Mouse (Mus musculus) limb, embryonic 12.5 days (tissue): ENCODE data around the gene Dtl. TPM values are rescaled to one million over a fixed set of nuclear protein-coding genes. Genes with fewer than 3 reads are reported as not detected.

Source experiments
- ATAC-seq: fragments of 200-750 bp; cut with Nextera tagmentation; 2 replicates; pipeline ENCODE4 v1.8.0; 2017; ENCODE audit warnings: low read depth, moderate TSS enrichment; ENCODE audit not compliant: insufficient number of reproducible peaks, insufficient read depth, low FRiP score, low TSS enrichment
- H3K27ac ChIP-seq: fragments of 300-500 bp; sonication (generic); 2 replicates; pipeline ENCODE4 v1.5.1; 2016; ENCODE audit warnings: mild to moderate bottlenecking, moderate library complexity
- H3K27me3 ChIP-seq: fragments of 300-500 bp; sonication (generic); 2 replicates; pipeline ENCODE4 v1.6.1; 2016; ENCODE audit warnings: mild to moderate bottlenecking, moderate library complexity
- H3K36me3 ChIP-seq: fragments of 300-500 bp; sonication (generic); 2 replicates; pipeline ENCODE4 v1.6.1; 2016; ENCODE audit warnings: mild to moderate bottlenecking, moderate library complexity
- H3K4me1 ChIP-seq: fragments of 300-500 bp; sonication (generic); replicated peaks from 2 replicates; pipeline ENCODE4 v1.6.1; 2016
- H3K4me2 ChIP-seq: fragments of 300-500 bp; sonication (generic); 2 replicates; pipeline ENCODE4 v1.6.1; 2016; ENCODE audit warnings: mild to moderate bottlenecking, moderate library complexity
- H3K4me3 ChIP-seq: fragments of 300-500 bp; sonication (generic); replicated peaks from 2 replicates; pipeline ENCODE4 v1.5.1; 2016; ENCODE audit warnings: mild to moderate bottlenecking
- H3K9ac ChIP-seq: fragments of 300-500 bp; sonication (generic); replicated peaks from 2 replicates; pipeline ENCODE4 v1.6.1; 2016; ENCODE audit warnings: mild to moderate bottlenecking, moderate library complexity
- H3K9me3 ChIP-seq: fragments of 300-500 bp; sonication (generic); 2 replicates; pipeline ENCODE4 v1.6.1; 2016; ENCODE audit warnings: mild to moderate bottlenecking, moderate library complexity
- WGBS: fragments of 180-500 bp; shearing (Covaris S2); methylation state at CpG from one replicate; pipeline ENCODE4 v1.1.7; 2016; 5-methylcytosine and 5-hydroxymethylcytosine counted together
- polyA plus RNA-seq: library from polyadenylated mRNA; unstranded; fragments of >200 nt; fragmentation: Nextera tagmentation; extraction: Ambion mirVana; gene quantifications from 2 replicates; pipeline ENCODE4 v1.2.1, GENCODE M21; 2016

Dtl gene
- polyA plus RNA-seq, result 88.8 and 91.4 TPM in 2 replicates

- ATAC-seq, result peak; percentile 99
- WGBS, result under 1% methylated on average over 70 of the region's 70 CpGs
- H3K27me3 ChIP-seq, result no peaks in the 10 kb centered on the region
- H3K4me1 ChIP-seq, result peaks cover 28% of the 10 kb centered on the region
- H3K9me3 ChIP-seq, result peaks cover 5% of the 10 kb centered on the region; the same call in 1 of the 2 replicates
- H3K9ac ChIP-seq, result peak within 1 kb of the TSS; percentile 83
- H3K36me3 ChIP-seq, result peaks cover 11% of the 10 kb centered on the region
- H3K4me2 ChIP-seq, result peak within 1 kb of the TSS; percentile 72
- H3K4me3 ChIP-seq, result peak within 1 kb of the TSS; percentile 84
- H3K27ac ChIP-seq, result peak within 1 kb of the TSS; percentile 96
These were observed at the start of gene Dtl, which contains the start of gene Ints7 for GRCm38 (mm10) chr1:191575458-191576247. Gene Dtl, minus strand, starts transcription at chr1:191575544. Gene Ints7, plus strand, starts transcription at chr1:191575636.

GRCm38 (mm10) chr1:191625026-191625425 lies 49.7 kb upstream of the Dtl start:
- H3K4me3 ChIP-seq, result no peak overlapping the region
- no peaks in the 10 kb centered on the region for H3K27me3 ChIP-seq
- WGBS, result 52% methylated on average over 6 of the region's 6 CpGs
- no peaks in the 10 kb centered on the region for H3K9me3 ChIP-seq
- peaks cover 10% of the 10 kb centered on the region for H3K4me1 ChIP-seq
- peaks cover 40% of the 10 kb centered on the region for H3K36me3 ChIP-seq
- ATAC-seq, result no peak
- H3K27ac ChIP-seq, result no peak overlapping the region
- H3K4me2 ChIP-seq, result no peak overlapping the region
- no peak overlapping the region for H3K9ac ChIP-seq

GRCm38 (mm10) chr1:191624492-191624891 lies 49.1 kb upstream of the Dtl start:
- ATAC-seq, result no peak
- Histone ChIP-seq H3K4me2 (no peak overlapping the region), H3K9me3 (no peaks in the 10 kb centered on the region), H3K27ac (no peak overlapping the region), H3K27me3 (no peaks in the 10 kb centered on the region), H3K4me1 (peaks cover 10% of the 10 kb centered on the region), H3K4me3 (no peak overlapping the region), H3K9ac (no peak overlapping the region), H3K36me3 (peaks cover 45% of the 10 kb centered on the region)
- 71% methylated on average over 6 of the region's 6 CpGs for WGBS

GRCm38 (mm10) chr1:191622801-191623200 lies 47.5 kb upstream of the Dtl start:
- peaks cover 62% of the 10 kb centered on the region for H3K36me3 ChIP-seq
- WGBS, result 96% methylated on average over 8 of the region's 8 CpGs

GRCm38 (mm10) chr1:191621096-191621495 lies 45.8 kb upstream of the Dtl start:
- no peak overlapping the region for H3K4me3 ChIP-seq
- H3K9ac ChIP-seq, result no peak overlapping the region
- no peaks in the 10 kb centered on the region for H3K27me3 ChIP-seq
- whole genome bisulfite sequencing, result 96% methylated on average over 8 of the region's 8 CpGs
- no peak for ATAC-seq
- H3K27ac ChIP-seq, result no peak overlapping the region
- H3K9me3 ChIP-seq, result no peaks in the 10 kb centered on the region
- peaks cover 79% of the 10 kb centered on the region for H3K36me3 ChIP-seq
- no peak overlapping the region for H3K4me2 ChIP-seq
- 0 out of 2 replicates have a peak, but pooled peaks cover 2% of the 10 kb centered on the region for H3K4me1 ChIP-seq

More at GRCm38 (mm10) chr1:191622801-191623200, 47.5 kb upstream of the Dtl start:
- Histone ChIP-seq H3K4me2 (no peak overlapping the region), H3K9me3 (no peaks in the 10 kb centered on the region), H3K27ac (no peak overlapping the region), H3K27me3 (no peaks in the 10 kb centered on the region), H3K4me3 (no peak overlapping the region), H3K4me1 (0 out of 2 replicates have a peak, but pooled peaks cover 2% of the 10 kb centered on the region), H3K9ac (no peak overlapping the region)
- no peak for ATAC-seq

- 91% methylated on average over 12 of the region's 12 CpGs for WGBS
- no peaks in the 10 kb centered on the region for H3K9me3 ChIP-seq
- no peaks in the 10 kb centered on the region for H3K4me1 ChIP-seq
- no peak overlapping the region for H3K27ac ChIP-seq
- H3K36me3 ChIP-seq, result peaks cover 98% of the 10 kb centered on the region
- H3K9ac ChIP-seq, result no peak overlapping the region
- no peaks in the 10 kb centered on the region for H3K27me3 ChIP-seq
- no peak overlapping the region for H3K4me2 ChIP-seq
- H3K4me3 ChIP-seq, result no peak overlapping the region
- no peak for ATAC-seq
These were observed 42.9 kb upstream of the Dtl start for GRCm38 (mm10) chr1:191618067-191618766.

- Histone ChIP-seq H3K9ac (no peak overlapping the region), H3K4me3 (no peak overlapping the region), H3K4me2 (no peak overlapping the region), H3K27me3 (no peaks in the 10 kb centered on the region), H3K9me3 (no peaks in the 10 kb centered on the region), H3K4me1 (no peaks in the 10 kb centered on the region), H3K27ac (no peak overlapping the region), H3K36me3 (peaks cover 98% of the 10 kb centered on the region)
- no peak for ATAC-seq
- WGBS, result 83% methylated on average over 3 of the region's 3 CpGs
These were observed 42.2 kb upstream of the Dtl start for GRCm38 (mm10) chr1:191617589-191617988.

GRCm38 (mm10) chr1:191616245-191616644 lies 40.9 kb upstream of the Dtl start:
- H3K9me3 ChIP-seq, result no peaks in the 10 kb centered on the region
- no peak overlapping the region for H3K4me2 ChIP-seq
- no peak overlapping the region for H3K9ac ChIP-seq
- no peaks in the 10 kb centered on the region for H3K27me3 ChIP-seq
- no peak overlapping the region for H3K4me3 ChIP-seq
- no peak for ATAC-seq
- H3K27ac ChIP-seq, result no peak overlapping the region
- peaks cover 98% of the 10 kb centered on the region for H3K36me3 ChIP-seq
- WGBS, result 95% methylated on average over 8 of the region's 8 CpGs
- H3K4me1 ChIP-seq, result no peaks in the 10 kb centered on the region

- H3K4me1 ChIP-seq, result no peaks in the 10 kb centered on the region
- no peak for ATAC-seq
- no peak overlapping the region for H3K9ac ChIP-seq
- no peak overlapping the region for H3K4me3 ChIP-seq
- WGBS, result 88% methylated on average over 16 of the region's 16 CpGs
- H3K4me2 ChIP-seq, result no peak overlapping the region
- H3K36me3 ChIP-seq, result peaks cover 96% of the 10 kb centered on the region
- H3K27me3 ChIP-seq, result no peaks in the 10 kb centered on the region
- H3K9me3 ChIP-seq, result no peaks in the 10 kb centered on the region
- H3K27ac ChIP-seq, result no peak overlapping the region
These were observed 37.5 kb upstream of the Dtl start for GRCm38 (mm10) chr1:191612877-191613276.

GRCm38 (mm10) chr1:191611686-191612085 lies 36.3 kb upstream of the Dtl start:
- H3K4me2 ChIP-seq, result no peak overlapping the region
- H3K4me3 ChIP-seq, result no peak overlapping the region
- no peaks in the 10 kb centered on the region for H3K27me3 ChIP-seq
- 86% methylated on average over 9 of the region's 9 CpGs for WGBS
- H3K9ac ChIP-seq, result no peak overlapping the region
- H3K36me3 ChIP-seq, result peaks cover 96% of the 10 kb centered on the region
- H3K9me3 ChIP-seq, result no peaks in the 10 kb centered on the region
- ATAC-seq, result no peak
- no peaks in the 10 kb centered on the region for H3K4me1 ChIP-seq
- no peak overlapping the region for H3K27ac ChIP-seq

- Histone ChIP-seq H3K4me2 (no peak overlapping the region), H3K4me1 (no peaks in the 10 kb centered on the region), H3K36me3 (peaks cover 96% of the 10 kb centered on the region), H3K9ac (no peak overlapping the region), H3K27ac (no peak overlapping the region), H3K27me3 (no peaks in the 10 kb centered on the region), H3K4me3 (no peak overlapping the region), H3K9me3 (no peaks in the 10 kb centered on the region)
- 95% methylated on average over 7 of the region's 7 CpGs for WGBS
- no peak for ATAC-seq
These were observed 35.0 kb upstream of the Dtl start for GRCm38 (mm10) chr1:191610357-191610756.
